Mouse (Mus musculus) C2C12 (cell line): ENCODE results near the gene Pou6f2. TPM values are rescaled to one million over a fixed set of nuclear protein-coding genes. Genes with fewer than 3 reads are reported as not detected.

Experiments used
- H3K27me3 ChIP-seq: one replicate; pipeline ENCODE4 v1.6.1; 2011; ENCODE audit not compliant: control insufficient read depth, insufficient read depth, insufficient read length
- H3K36me3 ChIP-seq: one replicate; pipeline ENCODE4 v1.6.1; 2011; ENCODE audit not compliant: control insufficient read depth, insufficient read depth
- H3K4me3 ChIP-seq: one replicate; pipeline ENCODE4 v1.5.1; 2011; ENCODE audit warnings: mild to moderate bottlenecking, control low read depth; ENCODE audit not compliant: poor library complexity, insufficient read depth, severe bottlenecking
- H3K79me2 ChIP-seq: one replicate; pipeline ENCODE4 v1.6.1; 2011; ENCODE audit not compliant: control insufficient read depth, insufficient read depth
- H3K79me3 ChIP-seq: one replicate; pipeline ENCODE4 v1.6.1; 2011; ENCODE audit warnings: low read depth, control low read depth
- H3ac ChIP-seq: one replicate; pipeline ENCODE3; 2011; ENCODE audit warnings: low read depth; ENCODE audit not compliant: control insufficient read depth, insufficient read length
- CEBPB ChIP-seq: IDR thresholded peaks from one replicate; pipeline ENCODE4 v1.6.1; 2011; ENCODE audit warnings: low read depth, mild to moderate bottlenecking, control low read depth, moderate library complexity
- CTCF ChIP-seq: IDR thresholded peaks from one replicate; pipeline ENCODE4 v1.5.1; 2011; ENCODE audit not compliant: control insufficient read depth, insufficient read depth, insufficient read length
- FOSL1 ChIP-seq: IDR thresholded peaks from one replicate; pipeline ENCODE4 v1.8.0; 2011; ENCODE audit warnings: mild to moderate bottlenecking, low read length; ENCODE audit not compliant: poor library complexity, insufficient read depth, severe bottlenecking
- MAX ChIP-seq: IDR thresholded peaks from one replicate; pipeline ENCODE4 v1.6.1; 2011; ENCODE audit warnings: mild to moderate bottlenecking, control low read depth
- MYOD1 ChIP-seq: IDR thresholded peaks from one replicate; pipeline ENCODE4 v1.6.1; 2011; ENCODE audit warnings: low read depth; ENCODE audit not compliant: control insufficient read depth, insufficient read length
- MYOG ChIP-seq: IDR thresholded peaks from one replicate; pipeline ENCODE4 v1.6.1; 2011; ENCODE audit not compliant: control insufficient read depth, insufficient read length; ENCODE audit errors: extremely low read depth
- USF1 ChIP-seq: IDR thresholded peaks from one replicate; pipeline ENCODE4 v1.6.1; 2011; ENCODE audit warnings: low read depth, mild to moderate bottlenecking, control low read depth, moderate library complexity
- polyA plus RNA-seq: library from polyadenylated mRNA; unstranded; fragments of >200 nt; fragmentation: generic; extraction: Trizol; gene quantifications from one replicate; pipeline ENCODE4 v1.2.1, GENCODE M21; 2012; ENCODE audit warnings: missing spikeins

Gene Pou6f2
- polyA plus RNA-seq, 1 experiment: not detected

GRCm38 (mm10) chr13:18312613-18313012 lies 84.9 kb downstream of the Pou6f2 start:
- TF ChIP-seq FOSL1 (no peak), MYOG (no peak), CEBPB (no peak), USF1 (no peak), MAX (no peak), CTCF (no peak), MYOD1 (no peak)
- Histone ChIP-seq H3ac (no peak overlapping the region), H3K36me3 (no peaks in the 10 kb centered on the region), H3K4me3 (no peak overlapping the region), H3K79me2 (no peaks in the 10 kb centered on the region), H3K79me3 (no peaks in the 10 kb centered on the region), H3K27me3 (no peaks in the 10 kb centered on the region)

- TF ChIP-seq MYOD1 (no peak), USF1 (no peak), CEBPB (no peak), FOSL1 (no peak), MYOG (no peak), MAX (no peak), CTCF (no peak)
- H3ac ChIP-seq: no peak overlapping the region
- H3K4me3 ChIP-seq: no peak overlapping the region
- no peaks in the 10 kb centered on the region for H3K36me3 ChIP-seq
- H3K79me2 ChIP-seq: no peaks in the 10 kb centered on the region
- no peaks in the 10 kb centered on the region for H3K27me3 ChIP-seq
- no peaks in the 10 kb centered on the region for H3K79me3 ChIP-seq
Measured at GRCm38 (mm10) chr13:18309024-18309423, 88.5 kb downstream of the Pou6f2 start.

- no peak overlapping the region for H3ac ChIP-seq
- no peaks in the 10 kb centered on the region for H3K79me2 ChIP-seq
- H3K4me3 ChIP-seq: no peak overlapping the region
- no peaks in the 10 kb centered on the region for H3K27me3 ChIP-seq
- no peak for TF ChIP-seq MAX
- no peak for TF ChIP-seq FOSL1
- no peak for TF ChIP-seq MYOD1
- no peak for TF ChIP-seq CEBPB
- TF ChIP-seq MYOG: no peak
- TF ChIP-seq CTCF: no peak
- TF ChIP-seq USF1: no peak
- H3K79me3 ChIP-seq: no peaks in the 10 kb centered on the region
- no peaks in the 10 kb centered on the region for H3K36me3 ChIP-seq
Measured at GRCm38 (mm10) chr13:18306506-18307145, 90.9 kb downstream of the Pou6f2 start.

- TF ChIP-seq CEBPB (no peak), MAX (no peak)
- no peaks in the 10 kb centered on the region for H3K79me3 ChIP-seq
- no peaks in the 10 kb centered on the region for H3K36me3 ChIP-seq
- H3K27me3 ChIP-seq: no peaks in the 10 kb centered on the region
- no peak overlapping the region for H3K4me3 ChIP-seq
- no peak overlapping the region for H3ac ChIP-seq
- H3K79me2 ChIP-seq: no peaks in the 10 kb centered on the region
Measured at GRCm38 (mm10) chr13:18299966-18300365, 97.5 kb downstream of the Pou6f2 start.

- Histone ChIP-seq H3K79me3 (no peaks in the 10 kb centered on the region), H3K36me3 (no peaks in the 10 kb centered on the region), H3K27me3 (no peaks in the 10 kb centered on the region), H3K4me3 (no peak overlapping the region), H3ac (no peak overlapping the region), H3K79me2 (no peaks in the 10 kb centered on the region)
- TF ChIP-seq MAX (no peak), CTCF (no peak), FOSL1 (no peak), CEBPB (no peak), MYOD1 (no peak), MYOG (no peak), USF1 (no peak)
Measured at GRCm38 (mm10) chr13:18293438-18293837, 104.0 kb downstream of the Pou6f2 start.

- H3K79me2 ChIP-seq: no peaks in the 10 kb centered on the region
- no peaks in the 10 kb centered on the region for H3K36me3 ChIP-seq
- H3K27me3 ChIP-seq: no peaks in the 10 kb centered on the region
- H3ac ChIP-seq: no peak overlapping the region
- no peaks in the 10 kb centered on the region for H3K79me3 ChIP-seq
- no peak overlapping the region for H3K4me3 ChIP-seq
- TF ChIP-seq CTCF (no peak), MYOG (no peak), CEBPB (no peak), USF1 (no peak), FOSL1 (no peak), MYOD1 (no peak), MAX (no peak)
Measured at GRCm38 (mm10) chr13:18290253-18290914, 107.1 kb downstream of the Pou6f2 start.
